Mouse (Mus musculus) neural tube, embryonic 11.5 days (tissue): ENCODE data around the gene Rogdi. TPM values are rescaled to one million over a fixed set of nuclear protein-coding genes. Genes with fewer than 3 reads are reported as not detected.

Source experiments
- ATAC-seq: fragments of 200-750 bp; cut with Nextera tagmentation; 2 replicates; pipeline ENCODE4 v1.8.0; 2017; ENCODE audit warnings: moderate number of reproducible peaks, mild to moderate bottlenecking, moderate TSS enrichment, moderate library complexity; ENCODE audit not compliant: insufficient read depth, low FRiP score, low TSS enrichment
- DNase-seq: peaks from one replicate; pipeline ENCODE4 v3.0.0-alpha.2; 2015; ENCODE audit warnings: low spot score
- H3K27ac ChIP-seq: fragments of 300-500 bp; sonication (generic); 2 replicates; pipeline ENCODE4 v1.5.1; 2014; ENCODE audit warnings: low read depth, mild to moderate bottlenecking, low read length
- H3K27me3 ChIP-seq: fragments of 300-500 bp; sonication (generic); 2 replicates; pipeline ENCODE4 v1.6.1; 2014; ENCODE audit warnings: mild to moderate bottlenecking, low read length, mixed read lengths; ENCODE audit not compliant: control insufficient read depth, insufficient read depth
- H3K36me3 ChIP-seq: fragments of 300-500 bp; sonication (generic); 2 replicates; pipeline ENCODE4 v1.6.1; 2014; ENCODE audit warnings: mild to moderate bottlenecking, low read length, moderate library complexity, mixed read lengths; ENCODE audit not compliant: control insufficient read depth, insufficient read depth
- H3K4me1 ChIP-seq: fragments of 300-500 bp; sonication (generic); 2 replicates; pipeline ENCODE4 v1.6.1; 2014; ENCODE audit warnings: low read length, mixed read lengths; ENCODE audit not compliant: control insufficient read depth, insufficient read depth
- H3K4me2 ChIP-seq: fragments of 300-500 bp; sonication (generic); 2 replicates; pipeline ENCODE4 v1.6.1; 2014; ENCODE audit warnings: low read depth, mild to moderate bottlenecking, moderate library complexity
- H3K4me3 ChIP-seq: fragments of 300-500 bp; sonication (generic); 2 replicates; pipeline ENCODE4 v1.5.1; 2014; ENCODE audit warnings: low read depth, low read length
- H3K9ac ChIP-seq: fragments of 300-500 bp; sonication (generic); 2 replicates; pipeline ENCODE4 v1.6.1; 2014; ENCODE audit warnings: mild to moderate bottlenecking, low read length
- H3K9me3 ChIP-seq: fragments of 300-500 bp; sonication (generic); 2 replicates; pipeline ENCODE4 v1.6.1; 2016; ENCODE audit warnings: low read length; ENCODE audit not compliant: control insufficient read depth
- WGBS: fragments of 180-500 bp; shearing (Covaris S2); extraction: QIAGEN DNeasy Blood & Tissue Kit; methylation state at CpG from one replicate; pipeline ENCODE4 v1.1.7; 2014; 5-methylcytosine and 5-hydroxymethylcytosine counted together
- polyA plus RNA-seq: library from polyadenylated mRNA; unstranded; fragments of >200 nt; fragmentation: Nextera tagmentation; extraction: Ambion mirVana; gene quantifications from 2 replicates; pipeline ENCODE4 v1.2.1, GENCODE M21; 2014

Gene Rogdi
- polyA plus RNA-seq, 1 experiment from 2014 or later: 83.0 TPM

- no peaks in the 10 kb centered on the region; the same call in 1 of the 2 replicates for H3K4me1 ChIP-seq
- H3K36me3 ChIP-seq: no peaks in the 10 kb centered on the region
- ATAC-seq (no peak), DNase-seq (no peak)
- H3K27me3 ChIP-seq: no peaks in the 10 kb centered on the region
- H3K27ac ChIP-seq: no peak within 1 kb of the TSS
- H3K9me3 ChIP-seq: no peaks in the 10 kb centered on the region
- H3K4me2 ChIP-seq: no peak within 1 kb of the TSS
- WGBS: 60% methylated on average over 5 of the region's 5 CpGs
- no peak within 1 kb of the TSS for H3K4me3 ChIP-seq
- no peak within 1 kb of the TSS for H3K9ac ChIP-seq
Measured at GRCm38 (mm10) chr16:5007067-5007466, 6.3 kb downstream of the Rogdi start, which contains the start of gene Smim22. Gene Smim22 (plus strand): TSS chr16:5007288.

- H3K4me2 ChIP-seq: no peak overlapping the region
- no peak overlapping the region for H3K4me3 ChIP-seq
- no peaks in the 10 kb centered on the region for H3K36me3 ChIP-seq
- ATAC-seq (no peak), DNase-seq (no peak)
- H3K9me3 ChIP-seq: no peaks in the 10 kb centered on the region
- H3K9ac ChIP-seq: no peak overlapping the region
- H3K27me3 ChIP-seq: no peaks in the 10 kb centered on the region
- H3K4me1 ChIP-seq: no peaks in the 10 kb centered on the region
- 79% methylated on average over 3 of the region's 3 CpGs for WGBS
- H3K27ac ChIP-seq: no peak overlapping the region
Measured at GRCm38 (mm10) chr16:5000611-5001010, 12.7 kb downstream of the Rogdi start.

DNA sequence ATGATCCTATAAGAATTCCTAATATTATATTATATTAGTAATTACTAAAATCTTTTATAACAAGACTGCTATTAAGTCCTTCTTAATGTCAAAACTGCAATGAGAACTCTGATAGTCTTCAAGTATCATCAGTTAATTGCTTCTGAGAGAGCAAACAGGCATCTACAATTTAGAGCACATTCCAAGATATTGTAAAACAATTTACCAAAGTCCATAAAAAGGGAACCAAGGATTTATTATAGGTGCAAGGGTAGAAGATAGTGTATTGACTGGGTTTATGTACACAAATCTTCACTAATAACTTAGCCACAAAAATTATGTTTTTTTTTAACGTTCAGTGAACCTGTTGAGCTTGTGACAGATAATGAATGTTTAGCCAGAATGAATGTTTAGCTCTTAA lies 14.4 kb downstream of the Rogdi start:
- Histone ChIP-seq H3K9ac (no peak overlapping the region), H3K4me3 (no peak overlapping the region), H3K9me3 (no peaks in the 10 kb centered on the region), H3K36me3 (no peaks in the 10 kb centered on the region), H3K4me1 (no peaks in the 10 kb centered on the region), H3K27me3 (no peaks in the 10 kb centered on the region), H3K4me2 (no peak overlapping the region), H3K27ac (no peak overlapping the region)
- ATAC-seq (no peak), DNase-seq (no peak)
- WGBS: 79% methylated on average over 1 of the region's 1 CpGs

DNA sequence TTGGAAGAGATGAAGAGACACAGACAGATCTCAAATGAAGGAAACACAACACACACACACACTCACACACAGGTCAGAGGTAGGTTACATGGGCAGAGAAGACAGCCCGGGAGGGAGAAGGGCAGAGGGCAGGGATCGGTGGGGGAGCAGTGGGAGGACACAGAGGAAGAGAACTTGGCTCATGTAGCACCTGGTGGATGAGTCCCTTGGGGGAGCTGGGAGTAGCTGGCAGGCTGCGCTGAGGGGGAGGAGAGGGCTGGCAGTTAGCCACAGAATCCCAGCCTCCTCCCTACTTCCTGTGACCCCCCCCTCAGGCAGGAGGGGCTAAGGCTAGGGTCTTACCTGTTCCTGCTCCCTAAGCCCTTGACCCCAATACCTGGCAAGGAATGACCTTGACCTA lies 15.8 kb downstream of the Rogdi start, which contains the start of gene Sept12:
Sept12 (minus strand) TSS at position 300 of the 400 bp plus-strand sequence.
- no peaks in the 10 kb centered on the region for H3K27me3 ChIP-seq
- DNase-seq: no peak
- H3K4me3 ChIP-seq: no peak within 1 kb of the TSS
- ATAC-seq: no peak
- H3K4me1 ChIP-seq: no peaks in the 10 kb centered on the region
- H3K4me2 ChIP-seq: no peak within 1 kb of the TSS
- H3K9me3 ChIP-seq: no peaks in the 10 kb centered on the region
- 55% methylated on average over 3 of the region's 3 CpGs for WGBS
- no peaks in the 10 kb centered on the region for H3K36me3 ChIP-seq
- no peak within 1 kb of the TSS for H3K27ac ChIP-seq
- H3K9ac ChIP-seq: no peak within 1 kb of the TSS

DNA sequence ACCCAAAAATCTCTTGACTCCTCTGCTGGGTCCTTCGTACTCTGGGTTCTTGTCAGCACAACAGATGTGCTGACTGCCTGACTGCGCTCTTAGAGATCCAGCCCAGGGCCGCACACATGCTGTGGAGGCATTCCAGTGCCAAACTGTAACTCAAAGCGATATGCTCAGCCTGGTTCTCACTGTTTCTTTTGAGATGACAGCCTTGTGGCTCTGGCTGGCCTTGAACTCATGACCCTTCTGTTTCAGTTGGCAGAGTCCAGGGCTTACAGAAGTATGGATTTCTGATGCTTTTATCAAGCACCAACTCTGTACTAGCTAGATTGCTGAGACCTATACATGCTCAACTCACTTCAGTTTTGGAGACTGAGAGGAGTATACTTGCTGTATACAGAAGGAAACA lies 20.1 kb downstream of the Rogdi start:
- ATAC-seq (no peak), DNase-seq (no peak)
- H3K4me1 ChIP-seq: no peaks in the 10 kb centered on the region
- no peaks in the 10 kb centered on the region for H3K36me3 ChIP-seq
- no peak overlapping the region for H3K9ac ChIP-seq
- no peak overlapping the region for H3K4me3 ChIP-seq
- no peak overlapping the region for H3K4me2 ChIP-seq
- H3K27me3 ChIP-seq: no peaks in the 10 kb centered on the region
- H3K27ac ChIP-seq: no peak overlapping the region
- H3K9me3 ChIP-seq: no peaks in the 10 kb centered on the region
- WGBS: 90% methylated on average over 4 of the region's 4 CpGs

DNA sequence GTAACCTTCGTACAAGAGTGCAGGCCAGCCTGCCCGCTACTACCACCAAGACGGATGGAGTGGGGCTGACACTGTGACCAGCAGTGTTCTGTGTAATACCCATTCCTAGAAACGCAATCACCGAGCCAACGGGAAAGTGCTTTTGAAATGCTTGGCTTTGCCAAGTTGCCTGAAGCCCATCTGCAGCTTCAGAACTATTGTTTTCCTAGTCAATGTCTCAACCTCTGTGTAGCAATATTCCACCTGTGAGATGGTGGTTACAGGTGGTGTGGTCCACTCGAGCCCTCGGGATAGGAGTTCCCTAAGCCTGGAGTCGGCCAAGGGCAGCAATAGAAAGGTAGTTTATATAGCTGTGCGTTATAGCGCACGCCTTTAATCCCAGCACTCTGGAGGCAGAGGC lies 28.6 kb downstream of the Rogdi start:
- no peak overlapping the region for H3K27ac ChIP-seq
- H3K4me1 ChIP-seq: no peaks in the 10 kb centered on the region
- no peak overlapping the region for H3K4me2 ChIP-seq
- DNase-seq: no peak
- no peak overlapping the region for H3K4me3 ChIP-seq
- no peaks in the 10 kb centered on the region for H3K27me3 ChIP-seq
- ATAC-seq: no peak
- 94% methylated on average over 12 of the region's 12 CpGs for WGBS
- H3K9ac ChIP-seq: no peak overlapping the region
- H3K36me3 ChIP-seq: no peaks in the 10 kb centered on the region
- no peaks in the 10 kb centered on the region for H3K9me3 ChIP-seq

- Histone ChIP-seq H3K4me2 (no peak overlapping the region), H3K27me3 (no peaks in the 10 kb centered on the region), H3K36me3 (no peaks in the 10 kb centered on the region), H3K9me3 (no peaks in the 10 kb centered on the region), H3K4me3 (no peak overlapping the region), H3K9ac (no peak overlapping the region), H3K4me1 (no peaks in the 10 kb centered on the region), H3K27ac (no peak overlapping the region)
- WGBS: 80% methylated on average over 4 of the region's 4 CpGs
- DNase-seq: peak; percentile 33
- ATAC-seq: no peak; the same call in 1 of the 2 replicates
Measured at GRCm38 (mm10) chr16:4979755-4980380, 33.5 kb downstream of the Rogdi start.

DNA sequence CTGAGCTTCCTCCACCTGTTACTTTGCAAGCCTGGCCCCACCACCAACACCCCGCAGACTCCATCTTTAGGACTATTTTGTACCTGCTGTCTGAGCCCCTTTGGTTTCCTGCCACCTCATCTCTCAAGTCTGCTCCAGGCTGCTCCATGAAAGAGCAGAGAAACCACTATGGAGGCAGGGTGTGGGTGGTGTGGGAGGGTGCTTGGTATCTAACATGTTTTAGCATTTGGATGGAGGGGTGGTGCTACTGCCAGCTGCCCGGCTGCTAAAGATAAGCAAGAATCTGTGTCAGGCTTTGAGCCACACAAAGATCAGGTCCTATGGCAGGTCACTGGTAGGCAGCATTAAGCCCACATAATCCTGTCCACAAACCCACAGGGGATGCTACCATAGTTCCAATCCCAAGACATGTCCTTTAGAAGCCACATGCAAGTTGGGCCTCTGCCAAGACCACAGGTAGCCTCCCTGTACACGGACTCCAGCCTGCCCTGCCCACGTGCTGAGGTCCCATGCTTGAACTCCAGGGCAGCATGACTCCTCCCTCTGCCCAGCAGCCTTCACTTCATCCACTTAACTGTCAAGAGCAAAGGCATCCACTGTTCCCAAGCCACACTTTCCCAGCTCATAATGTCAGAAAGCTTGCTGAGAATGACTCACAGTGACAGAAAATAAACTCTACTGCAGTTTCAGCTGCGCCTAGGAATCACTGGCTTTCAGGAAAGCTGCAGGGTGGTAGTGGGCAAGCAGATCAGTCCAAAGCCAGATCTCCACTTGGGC lies 34.9 kb downstream of the Rogdi start:
- 70% methylated on average over 5 of the region's 5 CpGs for WGBS
- no peak overlapping the region for H3K4me2 ChIP-seq

GRCm38 (mm10) chr16:4976180-4976579 lies 37.2 kb downstream of the Rogdi start:
- no peak for ATAC-seq
- H3K4me3 ChIP-seq: no peak overlapping the region
- H3K27ac ChIP-seq: no peak overlapping the region
- no peaks in the 10 kb centered on the region for H3K9me3 ChIP-seq
- H3K9ac ChIP-seq: no peak overlapping the region
- WGBS: 73% methylated on average over 2 of the region's 2 CpGs
- H3K4me2 ChIP-seq: no peak overlapping the region
- H3K4me1 ChIP-seq: no peaks in the 10 kb centered on the region
- no peaks in the 10 kb centered on the region for H3K27me3 ChIP-seq
- no peak for DNase-seq
- H3K36me3 ChIP-seq: no peaks in the 10 kb centered on the region

More for the DNA sequence above, 34.9 kb downstream of the Rogdi start:
- H3K36me3 ChIP-seq: no peaks in the 10 kb centered on the region
- H3K9ac ChIP-seq: no peak overlapping the region
- H3K27me3 ChIP-seq: no peaks in the 10 kb centered on the region
- no peak overlapping the region for H3K4me3 ChIP-seq
- H3K4me1 ChIP-seq: no peaks in the 10 kb centered on the region
- H3K27ac ChIP-seq: no peak overlapping the region
- H3K9me3 ChIP-seq: no peaks in the 10 kb centered on the region
- ATAC-seq (no peak), DNase-seq (no peak)
